Mouse (Mus musculus) ES-Bruce4 (cell line): ENCODE measurements at regions not wholly inside any gene's neighbourhood (a gene's known extent, or its start where the extent isn't known, plus 50 kb on each side); places are given as distances from the start of the nearest gene placed in this dataset.

Source experiments
- CTCF ChIP-seq: IDR thresholded peaks from one replicate; pipeline ENCODE4 v1.8.1; 2011; ENCODE audit warnings: low read depth, low read length
- POLR2A ChIP-seq: IDR thresholded peaks from one replicate; pipeline ENCODE4 v1.8.1; 2011; ENCODE audit warnings: low read length; ENCODE audit not compliant: insufficient read depth

GRCm38 (mm10) chr10:25777717-25778116 lies 241.7 kb upstream of the Smlr1 start:
- TF ChIP-seq CTCF (no peak), POLR2A (no peak)
